ENCODE assay signal across 25 mouse cellular contexts in the genomic region with DNA sequence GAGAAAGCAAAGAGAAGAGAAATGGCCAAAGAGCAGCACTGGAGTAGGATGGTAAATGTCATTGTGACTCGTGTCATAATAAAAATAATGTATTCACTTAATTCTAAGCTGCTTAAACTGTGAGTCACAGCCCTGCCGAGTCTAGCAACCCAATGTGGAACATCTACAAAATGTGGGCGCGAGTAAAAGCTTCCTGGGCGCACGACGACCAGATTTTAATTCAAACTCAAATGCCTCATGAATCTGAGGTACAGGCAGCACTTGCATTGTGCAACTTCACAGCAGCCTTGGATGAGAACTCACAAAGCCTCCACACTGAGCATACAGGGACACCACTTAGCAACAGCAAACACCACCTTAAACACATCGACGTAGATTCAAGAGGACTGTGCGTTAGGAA.
DNase-seq lines count a peak whose midpoint lies in the region; ATAC-seq and TF ChIP-seq lines count a peak whose summit lies in the region.
"Had no signal": no experiment of that assay in that cellular context is flagged by ENCODE, and none has a peak within 500 bp of the region (broad histone marks: within the 10 kb centered on the region; RNA-seq: fewer than 3 reads in every experiment).

No protein-coding gene starts in this region.

- ATAC-seq in inflammation-experienced regulatory T-cells, adult 6 months: no peak
- no peak for ATAC-seq in hindbrain, postnatal 0 days
- ATAC-seq: activated CD4-positive, CD25-positive, alpha-beta regulatory T cell, adult 4 months; midbrain, embryonic 15.5 days had no signal

- no peaks in the 10 kb centered on the region for H3K27me3 ChIP-seq in hindbrain, postnatal 0 days (ENCODE audit: insufficient read depth, low read length)
- H3K27me3 ChIP-seq: midbrain, embryonic 15.5 days had no signal

- DNase-seq in layer of hippocampus, adult 8-10 months (ENCODE audit: low spot score in 2 of 2): peak; percentile 17 to 39
- DNase-seq in layer of hippocampus, postnatal 14 days (ENCODE audit: low spot score in 2 of 2): no peak
- DNase-seq in right cerebral cortex, adult 18-20 months: peak; percentile 54
- no peak for DNase-seq in right cerebral cortex, postnatal 4 days
- DNase-seq in frontal cortex, postnatal 36 days (ENCODE audit: low spot score in 2 of 2): peak; percentile 18 to 28
- DNase-seq in left cerebral cortex, postnatal 36 days (ENCODE audit: low spot score in 2 of 2): peak; percentile 8 to 18
- no peak for DNase-seq in hindbrain, postnatal 0 days (ENCODE audit: low spot score)
- DNase-seq: adrenal gland, postnatal 14 days; cerebellum, adult 11-12 months; cerebellum, postnatal 25 days; gastrocnemius, postnatal 36 days; kidney, adult 18-20 months; lung, adult 18-20 months; lung, postnatal 14 days; thymus, adult 18-20 months had no signal

- no peak overlapping the region for H3K27ac ChIP-seq in hindbrain, postnatal 0 days
- H3K27ac ChIP-seq: forebrain, embryonic 10.5 days; heart, embryonic 10.5 days; hindbrain, embryonic 10.5 days; kidney, postnatal 0 days; layer of hippocampus, adult 2 months; midbrain, embryonic 15.5 days had no signal

- H3K4me1 ChIP-seq in hindbrain, postnatal 0 days (ENCODE audit: insufficient read depth, low read length): no peaks in the 10 kb centered on the region
- H3K4me1 ChIP-seq: heart, embryonic 10.5 days; hindbrain, embryonic 10.5 days; midbrain, embryonic 15.5 days had no signal

- TF ChIP-seq CTCF in hindbrain, postnatal 0 days (IDR thresholded peaks at IDR 0.05; ENCODE audit: low read depth): no peak

- H3K4me2 ChIP-seq in hindbrain, postnatal 0 days (ENCODE audit: low read depth, low read length): no peak overlapping the region
- H3K4me2 ChIP-seq: liver, embryonic 11.5 days; midbrain, embryonic 15.5 days had no signal

- H3K4me3 ChIP-seq in hindbrain, postnatal 0 days (ENCODE audit: low read length): no peak overlapping the region
- H3K4me3 ChIP-seq: forebrain, embryonic 10.5 days; heart, embryonic 10.5 days; hindbrain, embryonic 10.5 days; layer of hippocampus, adult 2 months; midbrain, embryonic 15.5 days; myocyte had no signal

- intact Hi-C loops in left cerebral cortex, postnatal 36 days (cut with DNase I): no loop called here

- H3K9me3 ChIP-seq in hindbrain, postnatal 0 days (ENCODE audit: low read length): no peaks in the 10 kb centered on the region
- H3K9me3 ChIP-seq: forebrain, embryonic 10.5 days; heart, embryonic 10.5 days; hindbrain, embryonic 10.5 days; midbrain, embryonic 15.5 days had no signal

- no peak overlapping the region for H3K9ac ChIP-seq in hindbrain, postnatal 0 days (replicated peaks; ENCODE audit: low read length)
- H3K9ac ChIP-seq: midbrain, embryonic 15.5 days had no signal

- no peaks in the 10 kb centered on the region for H3K36me3 ChIP-seq in hindbrain, postnatal 0 days (ENCODE audit: insufficient read depth, low read length)
- H3K36me3 ChIP-seq: forebrain, embryonic 10.5 days; heart, embryonic 10.5 days; hindbrain, embryonic 10.5 days; midbrain, embryonic 15.5 days had no signal

- WGBS in hindbrain, postnatal 0 days: 93% methylated on average over 10 of the region's 10 CpGs

Comparison
In these comparisons a context has a peak if more than half of its experiments do, and no peak if none do; other contexts are left out.
1. DNase-seq: peak in layer of hippocampus, adult 8-10 months (2 of 2), right cerebral cortex, adult 18-20 months (single experiment), frontal cortex, postnatal 36 days (2 of 2) and left cerebral cortex, postnatal 36 days (2 of 2); none in layer of hippocampus, postnatal 14 days (0 of 2), right cerebral cortex, postnatal 4 days (single experiment) and hindbrain, postnatal 0 days (single experiment).